Mouse (Mus musculus) heart, postnatal 0 days (tissue): ENCODE measurements around the gene Eif3l. TPM values are rescaled to one million over a fixed set of nuclear protein-coding genes. Genes with fewer than 3 reads are reported as not detected.
A peak's percentile ranks its signal among the peaks of the same experiment; 100 is the strongest.

ENCODE experiments used
- ATAC-seq: fragments of 200-750 bp; cut with Nextera tagmentation; 2 replicates; pipeline ENCODE4 v1.8.0; 2017; ENCODE audit warnings: low read depth, moderate number of reproducible peaks, moderate library complexity; ENCODE audit not compliant: insufficient read depth
- DNase-seq: peaks from one replicate; pipeline ENCODE4 v3.0.0-alpha.2; 2016; ENCODE audit warnings: low spot score
- H3K27ac ChIP-seq: fragments of 300-500 bp; sonication (generic); 2 replicates; pipeline ENCODE4 v1.5.1; 2014; ENCODE audit warnings: low read depth, mild to moderate bottlenecking
- H3K27me3 ChIP-seq: fragments of 300-500 bp; sonication (generic); 2 replicates; pipeline ENCODE4 v1.6.1; 2014; ENCODE audit warnings: low read length, mixed read lengths; ENCODE audit not compliant: control insufficient read depth, insufficient read depth
- H3K36me3 ChIP-seq: fragments of 300-500 bp; sonication (generic); replicated peaks from 2 replicates; pipeline ENCODE4 v1.6.1; 2014; ENCODE audit warnings: low read length, mixed read lengths; ENCODE audit not compliant: control insufficient read depth, insufficient read depth
- H3K4me1 ChIP-seq: fragments of 300-500 bp; sonication (generic); 2 replicates; pipeline ENCODE4 v1.6.1; 2014; ENCODE audit warnings: antibody characterized with exemption; ENCODE audit not compliant: control insufficient read depth, insufficient read depth
- H3K4me2 ChIP-seq: fragments of 300-500 bp; sonication (generic); 2 replicates; pipeline ENCODE4 v1.6.1; 2014; ENCODE audit warnings: low read depth, mild to moderate bottlenecking, low read length, moderate library complexity
- H3K4me3 ChIP-seq: fragments of 300-500 bp; sonication (generic); 2 replicates; pipeline ENCODE4 v1.5.1; 2014; ENCODE audit warnings: low read depth, low read length
- H3K9ac ChIP-seq: fragments of 300-500 bp; sonication (generic); replicated peaks from 2 replicates; pipeline ENCODE4 v1.6.1; 2014; ENCODE audit warnings: low read depth, low read length, mixed read lengths
- H3K9me3 ChIP-seq: fragments of 300-500 bp; sonication (generic); replicated peaks from 2 replicates; pipeline ENCODE4 v1.6.1; 2016; ENCODE audit warnings: low read length; ENCODE audit not compliant: control insufficient read depth
- CTCF ChIP-seq: IDR thresholded peaks from 2 replicates; pipeline ENCODE4 v1.5.1; 2016; ENCODE audit warnings: antibody characterized with exemption, control low read depth, low read depth
- EP300 ChIP-seq: IDR thresholded peaks from 2 replicates; pipeline ENCODE4 v1.6.1; 2016; ENCODE audit warnings: antibody characterized with exemption, low read depth
- WGBS: fragments of 180-500 bp; shearing (Covaris S2); extraction: QIAGEN DNeasy Blood & Tissue Kit; methylation state at CpG from one replicate; pipeline ENCODE4 v1.1.7; 2014; 5-methylcytosine and 5-hydroxymethylcytosine counted together
- polyA plus RNA-seq: library from polyadenylated mRNA; unstranded; fragments of >200 nt; fragmentation: Nextera tagmentation; extraction: Ambion mirVana; gene quantifications from 2 replicates; pipeline ENCODE4 v1.2.1, GENCODE M21; 2015
- total RNA-seq: library from RNA; depleted of rRNA; stranded (reverse); fragments of >200 nt; gene quantifications from 2 replicates; pipeline ENCODE4 v1.2.3, GENCODE M21; 2014; ENCODE audit warnings: low replicate concordance

Gene Eif3l
- total and polyA plus RNA-seq, 2 experiments from 2014 or later = 123 to 183 TPM

- H3K4me3 ChIP-seq = no peak overlapping the region
- H3K9ac ChIP-seq = no peak overlapping the region
- peaks cover 84% of the 10 kb centered on the region for H3K36me3 ChIP-seq
- H3K9me3 ChIP-seq = no peaks in the 10 kb centered on the region
- ATAC-seq (no peak), DNase-seq (no peak)
- H3K4me1 ChIP-seq = peaks cover 45% of the 10 kb centered on the region
- no peak overlapping the region for H3K4me2 ChIP-seq
- no peaks in the 10 kb centered on the region for H3K27me3 ChIP-seq
- H3K27ac ChIP-seq = peak overlapping the region; percentile 9; the same call in 1 of the 2 replicates
- WGBS = 92% methylated on average over 12 of the region's 12 CpGs
- TF ChIP-seq CTCF (no peak), EP300 (no peak)
Measured at GRCm38 (mm10) chr15:79127101-79127500, 52.1 kb downstream of the Eif3l start.

- ATAC-seq (no peak), DNase-seq (no peak)
- Histone ChIP-seq H3K27me3 (no peaks in the 10 kb centered on the region), H3K27ac (no peak overlapping the region), H3K4me2 (no peak overlapping the region), H3K4me3 (no peak overlapping the region), H3K9ac (no peak overlapping the region), H3K36me3 (peaks cover 84% of the 10 kb centered on the region), H3K9me3 (no peaks in the 10 kb centered on the region), H3K4me1 (peaks cover 35% of the 10 kb centered on the region)
- TF ChIP-seq CTCF (peak; percentile 44), EP300 (no peak)
- WGBS = 94% methylated on average over 5 of the region's 5 CpGs
Measured at GRCm38 (mm10) chr15:79128208-79128607, 53.2 kb downstream of the Eif3l start.

GRCm38 (mm10) chr15:79129311-79129710, 54.3 kb downstream of the Eif3l start:
- H3K27ac ChIP-seq = peak overlapping the region; percentile 84
- H3K4me2 ChIP-seq = no peak overlapping the region
- 78% methylated on average over 7 of the region's 7 CpGs for WGBS
- no peaks in the 10 kb centered on the region for H3K9me3 ChIP-seq
- ATAC-seq (no peak), DNase-seq (no peak)
- peaks cover 27% of the 10 kb centered on the region for H3K4me1 ChIP-seq
- no peak overlapping the region for H3K9ac ChIP-seq
- no peak for TF ChIP-seq EP300
- no peak for TF ChIP-seq CTCF
- H3K36me3 ChIP-seq = peaks cover 94% of the 10 kb centered on the region
- no peak overlapping the region for H3K4me3 ChIP-seq
- H3K27me3 ChIP-seq = no peaks in the 10 kb centered on the region

GRCm38 (mm10) chr15:79130782-79131181, 55.8 kb downstream of the Eif3l start:
- Histone ChIP-seq H3K4me2 (no peak overlapping the region), H3K36me3 (peaks cover 80% of the 10 kb centered on the region), H3K4me1 (peaks cover 19% of the 10 kb centered on the region), H3K27ac (peak overlapping the region; percentile 84), H3K27me3 (no peaks in the 10 kb centered on the region), H3K9ac (peak overlapping the region; percentile 24), H3K4me3 (no peak overlapping the region), H3K9me3 (no peaks in the 10 kb centered on the region)
- 55% methylated on average over 10 of the region's 10 CpGs for WGBS
- TF ChIP-seq CTCF = no peak
- no peak for TF ChIP-seq EP300
- ATAC-seq (no peak), DNase-seq (peak; percentile 3)

- no peaks in the 10 kb centered on the region for H3K9me3 ChIP-seq
- WGBS = 38% methylated on average over 7 of the region's 7 CpGs
- DNase-seq (peak; percentile 76), ATAC-seq (peak; percentile 75)
- no peak overlapping the region for H3K9ac ChIP-seq
- H3K27ac ChIP-seq = peak overlapping the region; percentile 84
- no peak overlapping the region for H3K4me3 ChIP-seq
- H3K27me3 ChIP-seq = no peaks in the 10 kb centered on the region
- peaks cover 73% of the 10 kb centered on the region for H3K36me3 ChIP-seq
- TF ChIP-seq CTCF = no peak
- peak; percentile 89 for TF ChIP-seq EP300
- H3K4me2 ChIP-seq = no peak overlapping the region
- peaks cover 19% of the 10 kb centered on the region for H3K4me1 ChIP-seq
Measured at GRCm38 (mm10) chr15:79131442-79131841, 56.5 kb downstream of the Eif3l start.

GRCm38 (mm10) chr15:79133191-79133661, 58.2 kb downstream of the Eif3l start:
- no peak for ATAC-seq
- no peak for DNase-seq
- Histone ChIP-seq H3K9me3 (no peaks in the 10 kb centered on the region), H3K27me3 (no peaks in the 10 kb centered on the region), H3K4me2 (no peak overlapping the region), H3K36me3 (peaks cover 55% of the 10 kb centered on the region), H3K9ac (no peak overlapping the region), H3K27ac (peak overlapping the region; percentile 28; the same call in 1 of the 2 replicates), H3K4me1 (peaks cover 19% of the 10 kb centered on the region), H3K4me3 (no peak overlapping the region)
- TF ChIP-seq EP300 (no peak), CTCF (no peak)
- WGBS = 67% methylated on average over 6 of the region's 6 CpGs
